Mouse (Mus musculus) R1 (cell line): ENCODE measurements at regions not wholly inside any gene's neighbourhood (a gene's known extent, or its start where the extent isn't known, plus 50 kb on each side); places are given as distances from the start of the nearest gene placed in this dataset.

Experiments
- DNase-seq: peaks from one replicate; pipeline ENCODE4 v3.0.0-alpha.2; 2018; ENCODE audit warnings: low read depth, low spot score

DNA sequence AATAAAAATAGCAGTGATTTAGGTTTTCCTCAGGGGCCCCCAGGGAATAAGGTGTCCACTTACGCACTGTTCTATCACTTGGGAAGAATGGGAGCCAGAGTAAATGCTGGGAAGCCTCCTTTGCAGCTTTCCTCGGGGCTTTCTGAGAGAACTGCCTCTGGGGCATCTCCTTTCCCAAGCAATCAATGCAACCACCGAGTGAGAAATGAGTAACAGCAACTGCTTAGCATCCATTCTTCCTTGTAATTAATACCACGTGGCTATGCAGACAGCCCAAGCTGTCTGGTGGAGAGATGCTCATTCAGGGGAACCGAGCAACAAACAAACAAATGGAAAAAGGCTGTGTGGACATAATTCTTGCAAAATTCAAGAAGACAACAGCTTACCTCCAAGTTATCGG, 117.9 kb upstream of the Camk1g start:
- no peak for DNase-seq

DNA sequence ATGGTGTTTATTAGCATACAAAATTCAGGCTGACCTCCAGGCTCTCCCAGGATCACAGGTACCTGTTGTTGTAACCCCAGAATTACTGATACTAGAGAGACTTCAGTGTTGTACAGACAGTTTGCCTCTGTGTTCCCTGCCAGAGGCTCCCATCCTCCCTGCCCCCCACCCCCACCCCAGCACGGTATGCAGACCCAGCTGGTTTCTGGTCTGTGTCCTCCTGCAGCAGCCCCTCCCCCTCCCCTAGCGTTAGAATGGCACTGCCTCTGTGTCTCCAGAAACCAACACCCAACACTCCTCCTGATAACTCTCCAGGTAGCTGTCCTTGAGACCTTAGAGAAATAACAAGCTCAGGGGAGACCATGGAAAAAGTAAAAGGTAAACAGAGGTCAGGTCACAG, 116.6 kb upstream of the Camk1g start:
- DNase-seq: peak; percentile 73

DNA sequence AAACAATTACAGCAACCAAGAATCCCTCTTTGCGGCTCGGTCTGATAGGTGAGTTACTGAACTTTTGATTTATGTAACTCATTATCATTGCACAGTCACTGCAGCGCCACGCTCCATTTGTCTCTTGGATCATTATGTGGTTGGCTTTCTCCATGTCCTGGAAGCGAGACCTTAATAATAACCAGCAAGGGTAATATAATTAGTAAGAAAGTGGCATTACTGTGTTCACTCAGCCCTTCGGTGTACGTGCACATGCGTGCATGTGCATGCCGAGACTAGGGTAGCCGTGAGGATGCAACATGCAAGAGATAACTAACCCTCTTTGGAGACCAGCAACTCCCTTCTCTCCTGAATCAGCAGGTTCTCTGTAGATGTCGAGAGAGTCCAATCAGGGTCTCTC, 114.9 kb upstream of the Camk1g start:
- DNase-seq: no peak

GRCm38 (mm10) chr1:193477298-193477697, 107.2 kb upstream of the Camk1g start:
- DNase-seq: no peak

GRCm38 (mm10) chr1:193476805-193477204, 106.7 kb upstream of the Camk1g start:
- no peak for DNase-seq

- DNase-seq: peak; percentile 63
Observed at GRCm38 (mm10) chr1:193466306-193466705, 96.2 kb upstream of the Camk1g start.

DNA sequence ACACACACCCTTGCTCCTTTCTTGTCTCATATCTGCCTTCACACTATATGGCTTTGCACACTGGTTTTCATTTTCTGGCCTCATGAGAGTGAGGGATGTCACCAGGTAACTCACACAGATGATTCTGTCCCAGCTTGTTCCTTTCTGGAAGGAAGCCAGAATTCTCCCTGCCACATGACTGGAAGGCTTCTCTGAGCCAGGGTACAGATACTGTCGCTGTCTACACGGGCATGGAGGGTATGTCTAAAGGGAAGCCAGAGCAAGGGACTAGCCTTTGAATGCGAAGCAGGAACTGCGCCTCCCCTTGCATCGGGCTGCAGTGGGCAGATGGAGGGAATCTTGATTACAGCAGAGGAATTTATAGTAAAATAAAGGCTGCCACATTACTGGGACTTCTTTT, 89.6 kb upstream of the Camk1g start:
- no peak for DNase-seq

- DNase-seq: no peak
Observed at GRCm38 (mm10) chr1:193457908-193458307, 87.8 kb upstream of the Camk1g start.

DNA sequence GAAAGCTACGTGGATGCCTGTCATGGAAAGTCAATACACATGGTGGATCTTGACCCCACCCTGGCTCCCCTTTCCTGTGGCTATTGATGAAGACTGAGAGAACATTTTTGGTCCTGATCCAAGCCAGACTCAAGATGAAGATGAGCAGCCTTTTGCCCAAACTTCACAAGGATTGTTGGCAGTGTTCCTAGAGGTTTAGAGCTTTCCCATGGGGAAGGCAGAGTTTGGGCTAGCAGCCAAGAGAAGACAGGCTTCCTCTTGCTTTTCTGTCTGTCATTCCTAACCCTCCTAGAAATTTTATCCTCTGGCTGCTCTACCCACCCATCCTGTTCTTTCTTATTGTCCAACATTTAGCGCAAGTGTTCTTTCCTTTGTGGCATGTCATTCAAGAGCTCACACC, 83.6 kb upstream of the Camk1g start:
- DNase-seq: no peak

DNA sequence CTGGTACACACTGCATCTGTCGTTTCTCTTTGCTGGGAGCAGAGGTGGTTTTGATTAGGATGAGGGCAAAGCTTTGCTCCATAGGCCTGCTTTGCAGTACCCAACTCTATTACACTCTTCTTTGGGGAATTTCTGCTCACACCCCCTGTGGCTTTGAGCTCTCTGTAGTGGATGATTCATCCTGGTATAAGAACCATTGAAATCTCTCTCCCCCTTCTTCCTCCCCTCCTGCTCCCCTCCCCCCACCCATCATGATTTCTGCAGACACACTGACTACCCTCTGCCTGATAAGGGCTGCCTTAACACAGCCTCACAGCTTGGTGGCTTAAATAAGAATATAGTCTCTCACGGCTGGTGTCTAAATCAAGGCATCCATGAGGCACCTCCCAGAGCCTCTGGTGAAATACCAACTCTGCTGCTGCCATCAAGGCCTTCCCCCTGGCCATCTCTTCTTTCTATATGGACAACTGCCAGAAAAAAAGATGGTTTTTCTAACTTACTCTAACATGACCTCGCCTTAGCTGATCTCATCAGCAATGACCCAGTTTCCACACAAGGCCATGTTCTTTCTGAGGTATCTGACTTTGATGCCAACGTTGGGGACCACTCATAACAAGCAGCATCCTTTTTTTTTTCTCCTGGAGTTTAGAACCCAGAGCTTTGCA, 81.5 kb upstream of the Camk1g start:
- no peak for DNase-seq

GRCm38 (mm10) chr1:193450814-193451213, 80.7 kb upstream of the Camk1g start:
- DNase-seq: no peak

GRCm38 (mm10) chr1:193450201-193450600, 80.1 kb upstream of the Camk1g start:
- no peak for DNase-seq

GRCm38 (mm10) chr1:193449394-193450103, 79.5 kb upstream of the Camk1g start:
- peak; percentile 52 for DNase-seq

GRCm38 (mm10) chr1:193448793-193449393, 78.8 kb upstream of the Camk1g start:
- no peak for DNase-seq

- no peak for DNase-seq
Observed at GRCm38 (mm10) chr1:193447647-193448046, 77.5 kb upstream of the Camk1g start.

- no peak for DNase-seq
Observed at GRCm38 (mm10) chr1:193443964-193444676, 74.0 kb upstream of the Camk1g start.

DNA sequence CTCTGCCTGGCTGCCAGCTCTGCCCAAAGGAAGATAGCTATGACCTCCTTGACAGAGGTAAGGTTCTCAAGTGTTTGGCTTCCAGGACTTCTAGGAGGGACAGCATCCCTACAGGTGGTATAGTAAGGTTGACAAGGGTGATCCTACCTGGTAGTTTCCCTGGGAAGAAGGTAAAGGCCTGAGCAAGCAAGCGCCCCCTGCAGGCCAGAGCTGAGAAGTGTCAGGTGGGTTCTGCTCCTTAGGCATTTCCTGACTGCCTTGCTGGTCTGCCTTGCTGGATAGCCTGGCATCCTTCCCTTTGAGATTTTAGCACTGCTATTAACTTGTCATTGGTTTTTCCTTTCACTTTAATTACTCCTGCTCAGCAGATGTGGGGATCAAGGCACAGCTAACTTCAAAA, 70.4 kb upstream of the Camk1g start:
- DNase-seq: peak; percentile 48

DNA sequence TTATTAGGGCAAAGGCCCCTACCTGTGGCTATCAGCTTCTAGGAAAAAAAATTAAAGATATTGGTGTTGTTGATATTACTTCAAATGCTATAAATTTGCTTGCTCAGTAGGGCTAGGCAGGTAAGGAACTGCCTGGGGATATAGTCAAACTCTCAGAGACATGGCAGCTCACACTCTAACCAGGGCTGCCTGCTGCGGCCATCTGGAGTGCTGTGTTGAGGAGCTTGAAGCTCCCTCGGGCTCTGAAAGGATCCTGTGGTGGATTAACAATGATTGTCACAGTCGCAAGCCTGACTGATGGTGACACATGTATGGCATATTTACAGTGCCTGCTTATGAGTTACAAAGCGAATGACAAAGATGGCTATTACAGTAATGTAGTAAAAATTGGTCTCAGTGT, 64.2 kb upstream of the Camk1g start:
- DNase-seq: no peak

DNA sequence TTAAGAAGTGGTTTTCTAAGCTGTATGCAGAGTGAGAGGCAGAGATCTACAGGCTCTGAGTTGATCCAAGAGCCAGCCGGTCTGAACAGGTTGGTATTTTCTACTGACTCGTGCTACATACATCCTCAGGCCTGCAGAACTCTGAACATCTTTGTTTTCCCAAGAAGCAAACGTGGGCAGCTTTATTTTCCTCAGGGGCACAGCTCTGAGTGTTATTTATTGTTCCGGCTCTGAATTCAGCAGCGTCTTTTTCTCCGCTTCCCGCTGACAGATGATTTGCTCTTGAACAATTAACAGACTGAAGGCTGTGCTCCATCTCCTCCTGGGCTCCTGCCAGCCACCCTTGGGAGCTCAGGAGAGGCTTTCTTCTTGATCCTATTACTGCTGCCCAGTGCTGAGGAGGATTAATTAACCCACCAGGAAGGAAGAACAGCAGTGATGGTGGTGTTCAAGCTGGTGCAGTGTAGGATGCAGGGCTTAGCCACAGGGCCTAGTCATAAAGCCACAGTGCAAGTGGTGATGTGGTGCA, 63.5 kb upstream of the Camk1g start:
- no peak for DNase-seq

DNA sequence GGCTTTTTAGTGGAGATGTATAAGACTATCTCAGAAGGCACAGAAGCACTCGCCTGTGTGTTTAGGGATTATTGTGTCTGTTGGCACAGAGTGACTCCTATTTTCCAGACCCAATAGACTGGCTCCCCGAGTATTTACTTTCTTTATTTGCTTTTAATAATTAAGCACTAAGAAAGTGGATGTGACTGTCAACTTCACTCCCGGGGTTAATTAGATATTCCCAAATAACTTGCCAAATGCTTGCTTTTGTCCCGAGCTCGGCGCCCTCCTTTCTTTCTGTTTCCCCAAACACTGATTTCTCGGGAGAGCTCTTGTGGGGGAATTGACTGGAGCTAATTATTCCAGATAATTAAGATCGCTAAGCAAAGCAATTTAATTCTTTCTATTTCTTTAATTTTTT, 60.1 kb upstream of the Camk1g start:
- no peak for DNase-seq

DNA sequence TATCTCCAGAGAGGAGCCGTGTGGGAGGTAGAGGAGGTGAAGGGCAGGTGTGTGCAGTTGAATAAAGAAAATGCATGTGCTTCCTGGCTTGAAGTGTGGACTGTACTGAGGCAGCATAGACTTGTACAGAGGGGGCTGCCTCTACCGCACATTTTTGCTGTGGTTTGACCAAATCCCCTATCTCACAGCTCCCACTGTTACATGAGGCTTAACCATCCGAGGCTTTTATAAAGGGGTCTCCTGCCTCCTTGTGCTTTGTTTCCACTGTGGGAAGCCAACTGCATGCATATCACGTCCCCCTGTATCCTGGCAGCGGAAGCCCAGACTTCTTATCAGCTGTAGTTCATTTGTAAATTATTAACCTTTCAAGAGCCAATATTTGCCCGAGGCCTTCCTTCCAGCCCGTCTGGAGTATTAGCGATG, 53.6 kb upstream of the Camk1g start:
- no peak for DNase-seq

GRCm38 (mm10) chr1:193422886-193423285, 52.8 kb upstream of the Camk1g start:
- DNase-seq: no peak
